Mouse (Mus musculus): Measurements from ENCODE around the gene Rsph10b.

The Rsph10b gene

GRCm38 (mm10) chr5:143932831-143933230 is at the start of gene Rsph10b:
TSS of gene Rsph10b (plus strand) at chr5:143933035.
- no peak for DNase-seq (ENCODE audit: low spot score in 2 of 2)

GRCm38 (mm10) chr5:143885274-143885673 is 47.6 kb upstream of the Rsph10b start:
- no peak for DNase-seq (ENCODE audit: low spot score in 2 of 2)

DNA sequence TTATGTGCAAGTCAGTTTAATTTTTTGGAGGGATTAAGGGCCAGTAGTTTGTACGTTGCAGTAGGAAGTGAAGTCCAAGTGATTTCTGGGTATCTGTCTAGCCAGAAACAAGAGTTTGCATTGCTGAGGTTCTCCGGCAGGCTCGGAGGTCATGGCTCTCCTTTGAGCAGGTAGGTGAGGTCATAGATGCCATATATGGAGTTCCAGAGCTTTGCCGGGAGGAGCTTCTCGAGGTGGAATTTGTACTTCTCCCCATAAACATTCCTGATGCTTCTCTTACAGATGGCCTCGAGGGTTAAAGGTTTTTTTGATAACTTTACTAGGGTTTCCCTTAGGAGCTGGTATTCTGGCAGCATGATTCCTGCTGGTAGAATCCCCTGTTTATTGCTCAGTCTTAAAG is 42.1 kb upstream of the Rsph10b start:
- DNase-seq (ENCODE audit: low spot score in 2 of 2): no peak

DNA sequence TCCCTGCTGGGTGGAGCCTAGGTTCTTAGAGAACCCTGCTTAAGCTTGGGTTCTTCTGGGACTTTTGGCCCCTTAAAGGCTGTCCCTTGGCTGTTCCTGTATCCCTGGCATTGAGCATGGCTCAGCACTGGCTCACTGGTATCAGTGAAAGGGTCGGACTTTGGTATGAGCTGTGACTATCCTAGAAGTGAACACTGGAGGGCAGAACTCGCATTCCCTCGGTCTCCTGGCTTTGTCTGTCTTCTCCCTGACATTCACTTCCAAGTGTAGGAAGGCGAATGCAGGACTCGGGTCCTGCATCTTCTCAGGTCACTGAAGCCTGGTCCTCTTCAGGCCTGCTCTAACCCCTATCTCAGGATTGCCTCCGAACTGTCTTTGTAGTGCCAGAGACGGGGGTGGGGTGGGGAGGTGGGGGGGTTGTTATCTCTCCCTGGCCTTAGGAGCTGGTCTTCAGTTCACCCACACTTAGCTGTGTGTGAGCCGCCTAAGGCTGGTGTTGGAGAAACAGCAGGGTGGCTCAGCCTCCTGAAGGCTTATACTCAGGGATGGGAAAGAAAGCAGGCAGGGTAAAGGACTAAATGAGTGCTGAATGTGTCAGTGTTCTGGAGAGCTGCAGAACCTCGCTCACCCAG is 40.5 kb upstream of the Rsph10b start:
- no peak for DNase-seq (ENCODE audit: low spot score in 2 of 2)

DNA sequence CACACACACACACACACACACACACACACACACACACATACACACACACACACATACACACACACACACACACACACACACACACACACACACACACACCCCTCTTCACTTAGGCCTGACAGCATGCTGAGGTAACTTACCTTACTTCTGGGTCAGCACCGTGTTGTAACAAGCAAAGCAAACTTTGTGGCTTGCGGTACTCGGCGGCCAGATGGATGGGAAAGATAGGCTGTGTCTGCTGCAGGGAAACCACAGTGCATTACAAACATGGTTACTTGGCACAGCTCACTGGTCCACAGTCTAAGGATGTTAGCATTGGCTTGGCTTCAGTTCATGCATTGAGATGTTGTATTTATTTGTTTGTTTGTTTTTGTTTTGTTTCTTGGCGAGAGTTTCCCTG is 39.4 kb upstream of the Rsph10b start:
- no peak for DNase-seq (ENCODE audit: low spot score in 2 of 2)

- no peak for DNase-seq (ENCODE audit: low spot score in 2 of 2)
Observed at GRCm38 (mm10) chr5:143897635-143898330, 35.1 kb upstream of the Rsph10b start, which contains the start of gene Ankrd61. TSS of gene Ankrd61 (minus strand) at chr5:143897685.

DNA sequence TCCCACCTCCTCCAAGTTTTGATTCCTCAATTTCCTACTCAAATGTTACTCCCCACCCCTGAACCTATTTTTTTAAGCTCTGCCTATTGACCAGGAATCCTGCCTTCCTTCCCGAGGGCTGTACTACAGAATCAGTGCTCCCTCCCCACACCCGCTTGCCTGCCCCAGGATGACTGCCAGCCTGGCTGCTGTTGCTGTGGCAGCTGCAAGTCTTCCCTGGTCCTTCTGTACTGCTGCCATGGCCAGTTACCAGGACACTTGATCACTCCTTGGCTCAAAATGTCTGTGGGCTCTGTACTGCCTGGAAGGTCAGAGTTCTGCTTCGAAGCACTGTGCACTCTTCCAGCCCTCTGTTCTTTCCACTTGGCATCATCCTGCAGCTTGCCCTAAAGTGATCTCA is 30.7 kb upstream of the Rsph10b start:
- DNase-seq (ENCODE audit: low spot score in 2 of 2): no peak

DNA sequence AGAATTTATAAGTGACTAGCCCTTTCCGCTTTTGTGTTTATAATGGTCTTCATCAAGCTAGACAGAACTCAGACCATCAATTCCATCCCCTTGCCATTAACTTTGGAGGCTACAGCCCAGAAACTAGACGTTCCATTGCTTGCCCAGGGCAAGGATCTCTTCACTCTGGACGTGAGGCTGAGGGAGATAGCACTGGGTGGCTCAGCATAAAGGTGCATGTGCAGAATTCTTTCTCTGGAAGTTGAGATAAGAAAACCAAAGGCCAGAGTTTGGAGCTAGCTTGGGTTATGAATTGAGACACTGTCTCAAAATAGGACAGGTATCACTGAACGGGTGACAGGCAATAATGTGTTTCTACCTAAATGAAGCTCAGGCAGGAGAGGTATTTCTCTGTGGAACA is 29.0 kb upstream of the Rsph10b start:
- DNase-seq (ENCODE audit: low spot score in 2 of 2): no peak

DNA sequence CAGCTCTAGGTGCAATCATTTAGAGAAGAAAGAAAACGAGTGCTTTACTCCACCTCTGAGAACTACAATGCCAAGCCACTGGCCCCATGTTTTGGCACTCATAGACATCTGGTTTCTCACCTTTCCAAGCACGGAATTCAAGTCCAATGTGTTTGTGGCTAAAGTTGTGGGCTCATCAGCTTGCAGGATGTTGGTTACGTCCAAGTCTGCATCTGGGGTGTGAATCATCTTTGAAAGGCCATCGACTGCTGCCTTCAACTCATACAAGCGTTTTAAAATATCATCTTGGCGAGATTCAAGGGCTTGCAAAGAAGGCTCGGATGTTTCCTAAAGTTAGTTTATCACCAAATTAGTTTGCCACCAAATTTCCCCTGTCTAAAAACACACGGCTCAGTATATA is 26.4 kb upstream of the Rsph10b start:
- DNase-seq (ENCODE audit: low spot score in 2 of 2): no peak

DNA sequence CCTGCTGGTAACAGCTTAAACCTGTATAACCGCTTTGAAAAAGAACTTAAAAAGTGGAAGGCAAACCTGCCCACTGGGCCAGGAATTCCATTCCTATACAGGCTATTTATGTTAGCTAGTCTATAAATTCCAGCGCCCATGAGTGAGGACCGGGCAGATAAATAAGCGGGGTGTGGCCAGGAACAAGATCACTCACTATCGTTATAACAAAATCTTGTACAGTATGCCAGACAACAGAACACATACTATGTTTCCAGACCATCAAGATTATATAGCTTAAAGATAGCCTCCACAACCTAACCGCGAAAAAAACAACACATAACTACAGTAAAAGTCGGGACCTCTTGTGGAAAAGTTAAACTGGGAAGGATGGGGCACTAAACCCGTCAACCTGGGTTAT is 23.9 kb upstream of the Rsph10b start:
- DNase-seq (ENCODE audit: low spot score in 2 of 2): no peak

GRCm38 (mm10) chr5:143909417-143910400 is 23.1 kb upstream of the Rsph10b start, which contains the start of the genes Aimp2 and Pms2:
TSS of gene Aimp2 (minus strand) at chr5:143909847.
TSS of gene Pms2 (plus strand) at chr5:143909964.
- peak; percentile 84 to 87 for DNase-seq (ENCODE audit: low spot score in 2 of 2)

- DNase-seq (ENCODE audit: low spot score in 2 of 2): no peak
Observed at GRCm38 (mm10) chr5:143916221-143916620, 16.6 kb upstream of the Rsph10b start.

DNA sequence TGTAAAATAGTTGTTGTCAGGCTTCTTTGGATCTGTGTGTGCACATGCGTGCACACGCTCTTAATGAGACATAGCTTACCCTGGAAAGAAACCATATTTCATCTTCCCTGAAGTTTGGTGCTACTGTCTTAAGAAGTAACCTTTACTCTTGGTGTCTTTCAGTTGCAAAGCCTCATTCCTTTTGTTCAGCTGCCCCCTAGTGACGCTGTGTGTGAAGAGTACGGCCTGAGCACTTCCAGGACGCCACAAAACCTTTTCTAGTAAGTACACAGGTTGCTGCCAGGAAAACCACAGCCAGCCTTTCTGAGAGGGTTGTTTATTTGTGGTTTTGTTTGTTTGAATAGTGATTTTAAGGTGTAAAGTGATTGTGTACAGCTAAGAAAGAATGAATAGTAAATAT is 15.4 kb upstream of the Rsph10b start:
- peak; percentile 23 to 53 for DNase-seq (ENCODE audit: low spot score in 2 of 2)

GRCm38 (mm10) chr5:143918120-143918519 is 14.7 kb upstream of the Rsph10b start:
- no peak for DNase-seq (ENCODE audit: low spot score in 2 of 2)

DNA sequence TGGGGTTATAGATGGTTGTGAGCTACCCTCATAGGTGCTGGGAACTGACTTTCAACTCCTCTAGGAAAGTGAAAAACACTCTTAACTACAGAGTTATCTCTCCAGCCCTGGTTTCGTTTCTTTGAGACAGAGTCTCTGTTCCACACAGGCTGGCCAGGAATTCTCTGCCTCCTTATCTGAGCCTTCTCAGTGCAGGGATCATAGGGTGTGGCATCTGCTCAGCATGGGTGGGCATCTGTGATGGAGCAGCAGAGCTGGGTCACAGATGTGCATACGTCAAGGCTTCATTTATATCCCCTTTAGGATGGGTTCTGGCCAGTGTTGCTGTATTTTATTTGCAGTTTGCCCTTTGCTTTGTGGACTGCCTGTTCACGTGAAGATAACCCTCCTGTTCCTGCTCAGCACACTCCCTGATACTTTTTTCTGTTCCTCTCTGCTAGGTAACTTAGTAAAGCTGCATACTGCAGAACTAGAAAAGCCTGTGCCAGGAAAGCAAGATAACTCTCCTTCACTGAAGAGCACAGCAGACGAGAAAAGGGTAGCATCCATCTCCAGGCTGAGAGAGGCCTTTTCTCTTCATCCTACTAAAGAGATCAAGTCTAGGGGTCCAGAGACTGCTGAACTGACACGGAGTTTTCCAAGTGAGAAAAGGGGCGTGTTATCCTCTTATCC is 7.9 kb upstream of the Rsph10b start:
- DNase-seq (ENCODE audit: low spot score in 2 of 2): no peak

GRCm38 (mm10) chr5:143927875-143928274 is 5.0 kb upstream of the Rsph10b start, which contains the start of gene Gm42421:
TSS of gene Gm42421 (plus strand) at chr5:143928175.
- no peak for DNase-seq (ENCODE audit: low spot score in 2 of 2)

DNA sequence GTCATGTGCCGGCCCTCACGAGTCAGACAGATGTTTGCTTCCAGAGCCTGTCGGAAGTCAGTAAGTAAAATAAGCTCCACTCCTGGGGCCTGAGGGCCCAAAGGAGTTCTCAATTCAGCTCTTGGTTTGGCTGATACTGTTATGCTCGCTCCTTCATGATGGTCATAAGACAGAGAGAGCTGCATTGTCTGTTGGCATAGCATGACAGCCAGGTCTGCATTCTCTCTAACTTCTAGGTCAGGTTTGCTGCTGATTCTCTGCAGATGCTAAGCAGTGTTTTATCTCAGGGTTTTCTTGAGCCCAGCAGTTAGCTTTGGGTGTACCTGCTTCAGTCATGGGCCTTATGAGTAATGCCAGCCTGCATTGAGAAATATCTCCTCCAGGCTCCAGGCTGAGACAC is 3.5 kb upstream of the Rsph10b start:
- no peak for DNase-seq (ENCODE audit: low spot score in 2 of 2)

GRCm38 (mm10) chr5:143930656-143931055 is 2.2 kb upstream of the Rsph10b start:
- no peak for DNase-seq (ENCODE audit: low spot score in 2 of 2)

DNA sequence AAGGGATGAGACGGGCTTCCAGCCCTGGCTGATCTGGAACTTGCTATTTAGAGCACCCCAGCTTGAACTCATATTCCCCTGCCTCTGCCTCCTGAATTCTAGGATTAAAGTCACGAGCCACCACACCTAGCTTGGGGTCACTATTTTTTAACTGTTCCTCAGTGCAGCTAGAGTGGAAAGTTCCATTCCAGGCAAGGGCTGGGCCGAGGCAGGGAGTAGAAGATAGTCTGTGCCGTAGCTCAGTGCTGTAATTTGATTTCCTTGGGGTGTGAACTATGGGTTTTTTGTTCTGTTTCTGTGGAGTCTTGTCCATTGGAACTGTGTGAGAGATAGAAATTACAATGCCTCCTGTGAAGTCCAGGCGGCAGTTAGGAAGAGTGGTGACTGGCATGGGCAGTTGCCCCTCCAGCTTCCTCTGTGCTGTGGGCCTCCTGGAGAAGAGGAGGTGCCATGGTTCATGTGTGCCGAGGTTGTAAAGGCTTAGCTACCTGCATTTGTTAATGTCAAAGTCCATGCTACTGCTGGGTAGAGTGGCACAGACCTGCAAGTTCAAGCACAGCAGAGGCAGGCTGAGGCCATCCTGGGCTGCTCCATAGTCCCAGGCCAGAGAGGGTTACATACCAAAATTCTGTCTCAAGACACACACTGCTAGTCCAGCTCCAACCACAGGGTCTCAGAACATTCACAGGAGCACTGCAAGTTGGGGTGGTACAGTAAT is 813 bp upstream of the Rsph10b start:
- no peak for DNase-seq (ENCODE audit: low spot score in 2 of 2)

GRCm38 (mm10) chr5:143933414-143933813 is 579 bp downstream of the Rsph10b start:
- no peak for DNase-seq (ENCODE audit: low spot score in 2 of 2)

DNA sequence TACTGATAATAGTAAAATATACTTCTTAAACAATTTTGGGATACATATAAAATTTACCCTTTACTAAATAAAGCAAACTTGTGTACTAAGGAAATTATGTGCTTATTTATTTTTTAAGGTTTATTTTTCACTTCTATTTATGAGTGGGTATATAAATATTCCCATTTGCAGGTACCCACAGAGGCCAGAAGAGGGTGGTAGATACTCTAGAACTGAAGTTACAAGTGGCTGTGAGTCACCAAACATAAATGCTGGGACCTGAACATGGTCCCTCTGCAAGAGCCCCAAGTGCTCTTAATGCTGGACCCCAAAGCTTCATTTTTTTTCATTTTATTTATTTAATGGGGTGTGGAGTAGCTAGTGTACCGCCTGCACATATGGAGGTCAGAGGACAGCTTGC is 1.0 kb downstream of the Rsph10b start:
- no peak for DNase-seq (ENCODE audit: low spot score in 2 of 2)
